Mouse (Mus musculus): ENCODE data around the gene Ipmk. TPM values are rescaled to one million over a fixed set of nuclear protein-coding genes. Genes with fewer than 3 reads are reported as not detected.

Ipmk gene
- 20.5 and 25.2 TPM in 2 replicates for total RNA-seq (2014; fragmentation: Nextera tagmentation)
- 24.4 and 28.6 TPM in 2 replicates for total RNA-seq (2017)

- peak; percentile 44 for ATAC-seq (replicated peaks; ENCODE audit: poor library complexity, severe bottlenecking)
These were observed at the start of gene Ipmk for GRCm38 (mm10) chr10:71347509-71347949. Ipmk (plus strand) TSS chr10:71347763.

GRCm38 (mm10) chr10:71300161-71300560 lies 47.4 kb upstream of the Ipmk start:
- ATAC-seq (replicated peaks; ENCODE audit: poor library complexity, severe bottlenecking) = no peak

- ATAC-seq (replicated peaks; ENCODE audit: poor library complexity, severe bottlenecking) = peak; percentile 52
These were observed 45.1 kb upstream of the Ipmk start for GRCm38 (mm10) chr10:71302490-71302889.

- ATAC-seq (replicated peaks; ENCODE audit: poor library complexity, severe bottlenecking) = peak; percentile 91
These were observed 41.4 kb upstream of the Ipmk start for GRCm38 (mm10) chr10:71306190-71306589.

GRCm38 (mm10) chr10:71306759-71307158 lies 40.8 kb upstream of the Ipmk start:
- peak; percentile 57 for ATAC-seq (replicated peaks; ENCODE audit: poor library complexity, severe bottlenecking)

- ATAC-seq (replicated peaks; ENCODE audit: poor library complexity, severe bottlenecking) = no peak
These were observed 39.4 kb upstream of the Ipmk start for GRCm38 (mm10) chr10:71308199-71308598.

- no peak for ATAC-seq (replicated peaks; ENCODE audit: poor library complexity, severe bottlenecking)
These were observed 37.3 kb upstream of the Ipmk start for GRCm38 (mm10) chr10:71310288-71310687.

- no peak for ATAC-seq (replicated peaks; ENCODE audit: poor library complexity, severe bottlenecking)
These were observed 33.0 kb upstream of the Ipmk start for GRCm38 (mm10) chr10:71314596-71314995.

GRCm38 (mm10) chr10:71316056-71316455 lies 31.5 kb upstream of the Ipmk start:
- no peak for ATAC-seq (replicated peaks; ENCODE audit: poor library complexity, severe bottlenecking)

- no peak for ATAC-seq (replicated peaks; ENCODE audit: poor library complexity, severe bottlenecking)
These were observed 31.1 kb upstream of the Ipmk start for GRCm38 (mm10) chr10:71316497-71316896.

GRCm38 (mm10) chr10:71323669-71324068 lies 23.9 kb upstream of the Ipmk start:
- ATAC-seq (replicated peaks; ENCODE audit: poor library complexity, severe bottlenecking) = no peak

GRCm38 (mm10) chr10:71326123-71326522 lies 21.4 kb upstream of the Ipmk start:
- no peak for ATAC-seq (replicated peaks; ENCODE audit: poor library complexity, severe bottlenecking)

- ATAC-seq (replicated peaks; ENCODE audit: poor library complexity, severe bottlenecking) = peak; percentile 92
These were observed 20.8 kb upstream of the Ipmk start for GRCm38 (mm10) chr10:71326789-71327188.

- ATAC-seq (replicated peaks; ENCODE audit: poor library complexity, severe bottlenecking) = no peak
These were observed 20.2 kb upstream of the Ipmk start for GRCm38 (mm10) chr10:71327386-71327785.

- ATAC-seq (replicated peaks; ENCODE audit: poor library complexity, severe bottlenecking) = no peak
These were observed 19.2 kb upstream of the Ipmk start for GRCm38 (mm10) chr10:71328382-71328781.

GRCm38 (mm10) chr10:71328870-71329269 lies 18.7 kb upstream of the Ipmk start:
- no peak for ATAC-seq (replicated peaks; ENCODE audit: poor library complexity, severe bottlenecking)

- no peak for ATAC-seq (replicated peaks; ENCODE audit: poor library complexity, severe bottlenecking)
These were observed 18.3 kb upstream of the Ipmk start for GRCm38 (mm10) chr10:71329295-71329694.

GRCm38 (mm10) chr10:71330070-71330469 lies 17.5 kb upstream of the Ipmk start:
- no peak for ATAC-seq (replicated peaks; ENCODE audit: poor library complexity, severe bottlenecking)

- ATAC-seq (replicated peaks; ENCODE audit: poor library complexity, severe bottlenecking) = no peak
These were observed 15.7 kb upstream of the Ipmk start for GRCm38 (mm10) chr10:71331908-71332307.

GRCm38 (mm10) chr10:71332376-71332775 lies 15.2 kb upstream of the Ipmk start:
- no peak for ATAC-seq (replicated peaks; ENCODE audit: poor library complexity, severe bottlenecking)

- ATAC-seq (replicated peaks; ENCODE audit: poor library complexity, severe bottlenecking) = no peak
These were observed 14.7 kb upstream of the Ipmk start for GRCm38 (mm10) chr10:71332859-71333258.

GRCm38 (mm10) chr10:71337733-71338132 lies 9.8 kb upstream of the Ipmk start:
- no peak for ATAC-seq (replicated peaks; ENCODE audit: poor library complexity, severe bottlenecking)
